24 mouse cellular contexts compared by ENCODE assay signal in the genomic region with DNA sequence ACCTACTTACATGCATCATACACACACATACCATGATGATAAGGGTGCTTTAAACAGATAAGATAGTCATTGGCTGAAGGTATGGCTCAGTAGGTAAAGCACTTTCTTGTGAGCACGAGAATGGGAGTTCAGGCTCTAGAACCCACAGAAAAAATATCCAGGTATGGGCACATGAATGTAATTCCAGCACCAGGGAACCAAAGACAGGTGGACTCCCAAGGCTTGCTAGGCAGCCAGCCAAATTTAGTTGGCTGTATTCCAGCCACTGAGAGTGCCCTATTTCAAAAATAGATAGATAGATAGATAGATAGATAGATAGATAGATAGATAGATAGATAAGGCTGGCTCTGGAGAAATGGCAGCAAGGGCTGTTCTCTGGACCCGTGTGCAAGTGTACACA. TPM values are rescaled to one million over a fixed set of nuclear protein-coding genes. Genes with fewer than 3 reads are reported as not detected.
"Had no signal": no experiment of that assay in that cellular context is flagged by ENCODE, and none has a peak within 500 bp of the region (broad histone marks: within the 10 kb centered on the region; RNA-seq: fewer than 3 reads in every experiment).

No protein-coding gene starts in this region.

- H3K9ac ChIP-seq: limb, embryonic 12.5 days; limb, embryonic 15.5 days; liver, embryonic 14.5 days; liver, postnatal 0 days; lung, embryonic 14.5 days; midbrain, embryonic 12.5 days; midbrain, embryonic 15.5 days; neural tube, embryonic 12.5 days; neural tube, embryonic 15.5 days had no signal

- H3K4me3 ChIP-seq: limb, embryonic 12.5 days; limb, embryonic 15.5 days; midbrain, embryonic 12.5 days; midbrain, embryonic 15.5 days; neural tube, embryonic 12.5 days; neural tube, embryonic 15.5 days had no signal

- DNase-seq: layer of hippocampus, adult 9-11 months; liver, postnatal 0 days; lung, embryonic 14.5 days; right cerebral cortex, adult 18-20 months; right cerebral cortex, postnatal 14 days; right cerebral cortex, postnatal 4 days; thymus, adult 2 months; thymus, postnatal 14 days; thymus, postnatal 4 days had no signal

- H3K9me3 ChIP-seq: limb, embryonic 12.5 days; limb, embryonic 15.5 days; midbrain, embryonic 12.5 days; midbrain, embryonic 15.5 days; neural tube, embryonic 12.5 days; neural tube, embryonic 15.5 days had no signal

- ATAC-seq: intestine, embryonic 16.5 days; liver, postnatal 0 days; lung, postnatal 0 days; midbrain, embryonic 15.5 days had no signal

- H3K27me3 ChIP-seq: limb, embryonic 15.5 days; midbrain, embryonic 12.5 days; midbrain, embryonic 15.5 days; neural tube, embryonic 12.5 days; neural tube, embryonic 15.5 days had no signal

- H3K36me3 ChIP-seq: limb, embryonic 12.5 days; limb, embryonic 15.5 days; midbrain, embryonic 12.5 days; midbrain, embryonic 15.5 days; neural tube, embryonic 12.5 days; neural tube, embryonic 15.5 days had no signal

- H3K4me2 ChIP-seq: limb, embryonic 12.5 days; limb, embryonic 15.5 days; liver, embryonic 11.5 days; lung, embryonic 14.5 days; midbrain, embryonic 12.5 days; midbrain, embryonic 15.5 days; neural tube, embryonic 12.5 days; neural tube, embryonic 15.5 days had no signal

- H3K4me1 ChIP-seq: midbrain, embryonic 12.5 days had no signal

- H3K27ac ChIP-seq: kidney, postnatal 0 days; limb, embryonic 12.5 days; limb, embryonic 15.5 days; liver, embryonic 14.5 days; macrophage; midbrain, embryonic 12.5 days; midbrain, embryonic 15.5 days; neural tube, embryonic 12.5 days; neural tube, embryonic 15.5 days; stomach, postnatal 0 days had no signal

RNA-seq across cellular contexts. Expression of a gene that starts 1.4 kb away (rescaled TPM):
- total RNA-seq: megakaryocyte, adult 5-6 weeks had no signal
- polyA plus RNA-seq: intestine, embryonic 16.5 days; limb, embryonic 12.5 days; limb, embryonic 15.5 days; liver, embryonic 11.5 days; lung, embryonic 14.5 days; macrophage; stomach, embryonic 14.5 days; stomach, postnatal 0 days had no signal
